Mouse (Mus musculus) heart, adult 2 months (tissue): ENCODE data around the gene Rmdn3. TPM values are rescaled to one million over a fixed set of nuclear protein-coding genes. Genes with fewer than 3 reads are reported as not detected.

Experiments
- DNase-seq, 2 experiments: peaks; one replicate each; pipeline ENCODE4 v3.0.0; 2021
- H3K27ac ChIP-seq: fragments of 200-600 bp; 2 replicates; pipeline ENCODE4 v1.8.1; 2022
- H3K27me3 ChIP-seq: fragments of 200-500 bp; 2 replicates; pipeline ENCODE4 v1.6.1; 2012; ENCODE audit warnings: mild to moderate bottlenecking, low read length, inconsistent platforms, mixed read lengths; ENCODE audit not compliant: control insufficient read depth, insufficient read depth
- H3K36me3 ChIP-seq: fragments of 200-500 bp; 2 replicates; pipeline ENCODE4 v1.6.1; 2012; ENCODE audit warnings: low read length, inconsistent platforms; ENCODE audit not compliant: control insufficient read depth, insufficient read depth
- H3K4me1 ChIP-seq: fragments of 200-500 bp; 2 replicates; pipeline ENCODE4 v1.6.1; 2011; ENCODE audit warnings: low read length; ENCODE audit not compliant: control insufficient read depth, insufficient read depth
- H3K4me3 ChIP-seq: fragments of 200-600 bp; 2 replicates; pipeline ENCODE4 v1.8.1; 2022
- H3K79me2 ChIP-seq: fragments of 200-500 bp; replicated peaks from 2 replicates; pipeline ENCODE4 v1.6.1; 2012; ENCODE audit warnings: mild to moderate bottlenecking, inconsistent platforms, low read length, moderate library complexity, mixed read lengths; ENCODE audit not compliant: control insufficient read depth, insufficient read depth
- H3K9ac ChIP-seq: fragments of 200-500 bp; 2 replicates; pipeline ENCODE4 v1.6.1; 2012; ENCODE audit warnings: low read depth, mild to moderate bottlenecking, control low read depth, inconsistent platforms, low read length, mixed read lengths
- CTCF ChIP-seq: fragments of 200-600 bp; IDR thresholded peaks from 2 replicates; pipeline ENCODE4 v1.8.1; 2022; ENCODE audit warnings: antibody characterized with exemption, mild to moderate bottlenecking, moderate library complexity
- EP300 ChIP-seq: fragments of 200-500 bp; IDR thresholded peaks from 2 replicates; pipeline ENCODE4 v1.6.1; 2011; ENCODE audit warnings: low read depth, low read length, control low read depth; ENCODE audit not compliant: insufficient read depth
- POLR2A ChIP-seq: fragments of 200-500 bp; IDR thresholded peaks from 2 replicates; pipeline ENCODE4 v1.6.1; 2011; ENCODE audit warnings: mild to moderate bottlenecking, low read depth, low read length, control low read depth; ENCODE audit not compliant: insufficient read depth
- WGBS: fragments of 180-500 bp; shearing (Covaris S2); methylation state at CpG from one replicate; pipeline ENCODE4 v1.1.7; 2018; 5-methylcytosine and 5-hydroxymethylcytosine counted together
- intact Hi-C: fragments of 180-260 bp; cut with DNase I; formaldehyde crosslinking; loops from one replicate; pipeline ENCODE4 v1.15.1; 2025
- polyA plus RNA-seq: library from polyadenylated mRNA; depleted of rRNA; stranded (reverse); fragments of >200 nt; gene quantifications from 2 replicates; pipeline ENCODE4 v1.2.3, GENCODE M21; 2012; rRNA removed
- total RNA-seq, 2 experiments: library from RNA; stranded (reverse); gene quantifications; 2 replicates each; pipeline ENCODE4 v1.2.3; 2021

Gene Rmdn3
- total and polyA plus RNA-seq, 3 experiments = 9.0 to 20.1 (median 20.0) TPM

DNA sequence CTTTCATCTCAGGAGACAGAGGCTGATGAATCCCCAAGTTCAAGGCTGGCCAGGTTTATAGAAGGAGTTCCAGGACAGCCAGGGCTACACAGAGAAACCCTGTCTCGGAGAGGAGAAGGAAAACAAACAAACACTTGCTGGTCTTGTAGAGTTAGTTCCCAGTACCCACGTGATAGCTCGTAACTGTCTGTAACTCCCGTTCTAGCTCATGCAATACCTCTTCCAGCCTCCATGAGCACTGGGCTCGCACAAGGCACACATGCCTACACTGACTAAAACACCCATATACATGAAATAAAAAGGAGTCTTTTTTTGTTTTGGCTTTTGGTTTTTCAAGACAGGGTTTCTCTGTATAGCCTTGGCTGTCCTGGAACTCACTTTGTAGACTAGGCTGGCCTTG is 50.3 kb downstream of the Rmdn3 start:
- H3K27ac ChIP-seq = no peak overlapping the region
- H3K79me2 ChIP-seq = no peaks in the 10 kb centered on the region
- DNase-seq = no peak
- H3K27me3 ChIP-seq = no peaks in the 10 kb centered on the region
- H3K36me3 ChIP-seq = no peaks in the 10 kb centered on the region
- H3K4me3 ChIP-seq = no peak overlapping the region
- H3K4me1 ChIP-seq = no peaks in the 10 kb centered on the region
- no peak overlapping the region for H3K9ac ChIP-seq
- TF ChIP-seq EP300 (no peak), CTCF (no peak), POLR2A (no peak)
- intact Hi-C loops = no loop called here
- WGBS = 81% methylated on average over 5 of the region's 5 CpGs

DNA sequence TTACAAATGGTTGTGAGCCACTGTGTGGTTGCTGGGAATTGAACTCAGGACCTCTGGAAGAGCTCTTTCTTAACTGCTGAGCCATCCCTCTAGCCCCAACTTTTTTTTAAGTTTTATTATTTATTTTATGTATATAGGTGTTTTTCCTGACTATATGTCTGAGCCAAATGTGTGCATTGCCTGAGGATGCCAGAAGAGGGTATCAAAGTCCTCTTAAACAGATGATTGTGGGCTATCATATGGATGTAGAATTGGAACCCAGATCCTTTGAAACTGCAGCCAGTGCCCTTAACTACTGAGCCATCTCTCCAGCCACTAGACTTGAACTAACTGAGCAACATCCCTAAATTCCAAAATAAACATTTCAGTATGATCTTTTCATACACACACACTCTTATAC is 55.3 kb downstream of the Rmdn3 start:
- H3K27me3 ChIP-seq = no peaks in the 10 kb centered on the region
- H3K79me2 ChIP-seq = no peaks in the 10 kb centered on the region
- intact Hi-C loops = no loop called here
- TF ChIP-seq CTCF = peak; percentile 49
- no peak for TF ChIP-seq EP300
- TF ChIP-seq POLR2A = no peak
- no peak overlapping the region for H3K27ac ChIP-seq
- no peak overlapping the region for H3K4me3 ChIP-seq
- DNase-seq = no peak
- H3K9ac ChIP-seq = no peak overlapping the region
- no peaks in the 10 kb centered on the region for H3K4me1 ChIP-seq
- no peaks in the 10 kb centered on the region for H3K36me3 ChIP-seq

Other genes starting within 250 kb of the Rmdn3 start
- 1 to 10 TPM; 7.8 to 8.2 TPM for gene Chst14, start 230.5 kb downstream of the Rmdn3 start, total RNA-seq
- 9.5 and 10.4 TPM in 2 replicates for gene Chst14, start 230.5 kb downstream of the Rmdn3 start, polyA plus RNA-seq
- 10 to 100 TPM in 1 of 2 experiments, 1 to 10 TPM in 1; 9.7 to 10.9 TPM for gene Ccdc32, start 127.6 kb downstream of the Rmdn3 start, total RNA-seq
- gene Ccdc32, start 127.6 kb downstream of the Rmdn3 start, polyA plus RNA-seq = 5.2 and 10.8 TPM in 2 replicates
- gene Rpusd2, start 122.2 kb downstream of the Rmdn3 start, total RNA-seq = 1 to 10 TPM; 4.1 to 5.1 TPM
- gene Rpusd2, start 122.2 kb downstream of the Rmdn3 start, polyA plus RNA-seq = 3.4 and 5.7 TPM in 2 replicates
- gene Knl1, start 109.9 kb downstream of the Rmdn3 start, total RNA-seq = under 1 TPM; 0.39 to 0.48 TPM
- 0.02 and 0.06 TPM in 2 replicates for gene Knl1, start 109.9 kb downstream of the Rmdn3 start, polyA plus RNA-seq
- gene Rad51, start 44.2 kb downstream of the Rmdn3 start, total RNA-seq = under 1 TPM; 0.44 to 0.48 TPM
- 0.70 and 1.0 TPM in 2 replicates for gene Rad51, start 44.2 kb downstream of the Rmdn3 start, polyA plus RNA-seq
- gene Gchfr, start 10.7 kb upstream of the Rmdn3 start, total RNA-seq = 10 to 100 TPM in 1 of 2 experiments, 1 to 10 TPM in 1; 8.0 to 10.2 TPM
- gene Gchfr, start 10.7 kb upstream of the Rmdn3 start, polyA plus RNA-seq = 19.3 and 28.8 TPM in 2 replicates
- gene Gm14137, start 17.5 kb upstream of the Rmdn3 start, total RNA-seq = not detected
- 0.04 TPM in 1 of 2 replicates, not detected in the other for gene Gm14137, start 17.5 kb upstream of the Rmdn3 start, polyA plus RNA-seq
- 10 to 100 TPM in 1 of 2 experiments, 1 to 10 TPM in 1; 8.5 to 11.6 TPM for gene Zfyve19, start 51.6 kb upstream of the Rmdn3 start, total RNA-seq
- 17.1 and 25.2 TPM in 2 replicates for gene Zfyve19, start 51.6 kb upstream of the Rmdn3 start, polyA plus RNA-seq
- gene Dnajc17, start 51.8 kb upstream of the Rmdn3 start, total RNA-seq = 10 to 100 TPM in 1 of 2 experiments, 1 to 10 TPM in 1; 9.3 to 10.1 TPM
- gene Dnajc17, start 51.8 kb upstream of the Rmdn3 start, polyA plus RNA-seq = 2.5 and 4.1 TPM in 2 replicates
- not detected for gene Ppp1r14d, start 72.9 kb upstream of the Rmdn3 start, total RNA-seq
- not detected in 2 replicates for gene Ppp1r14d, start 72.9 kb upstream of the Rmdn3 start, polyA plus RNA-seq
- gene Spint1, start 80.3 kb upstream of the Rmdn3 start, total RNA-seq = not detected
- 0.32 and 1.1 TPM in 2 replicates for gene Spint1, start 80.3 kb upstream of the Rmdn3 start, polyA plus RNA-seq
- not detected for gene Rhov, start 114.2 kb upstream of the Rmdn3 start, total RNA-seq
- gene Rhov, start 114.2 kb upstream of the Rmdn3 start, polyA plus RNA-seq = 0.12 TPM in 1 of 2 replicates, not detected in the other
- gene Vps18, start 131.7 kb upstream of the Rmdn3 start, total RNA-seq = 10 to 100 TPM; 12.2 TPM
- 10.2 and 12.6 TPM in 2 replicates for gene Vps18, start 131.7 kb upstream of the Rmdn3 start, polyA plus RNA-seq
- gene Dll4, start 168.8 kb upstream of the Rmdn3 start, total RNA-seq = 10 to 100 TPM; 13.7 to 15.8 TPM
- gene Dll4, start 168.8 kb upstream of the Rmdn3 start, polyA plus RNA-seq = 22.0 and 35.8 TPM in 2 replicates
- gene Chac1, start 194.2 kb upstream of the Rmdn3 start, total RNA-seq = 10 to 100 TPM in 1 of 2 experiments, 1 to 10 TPM in 1; 5.6 to 13.7 TPM
- 6.2 and 8.1 TPM in 2 replicates for gene Chac1, start 194.2 kb upstream of the Rmdn3 start, polyA plus RNA-seq